Mouse (Mus musculus): ENCODE data around the gene Hsd17b11.
"Not testable (repeated sequence)": the region's sequence is repeated elsewhere in the genome, so short reads cannot be mapped to it uniquely, and the experiment has no call there.

Hsd17b11 gene

DNA sequence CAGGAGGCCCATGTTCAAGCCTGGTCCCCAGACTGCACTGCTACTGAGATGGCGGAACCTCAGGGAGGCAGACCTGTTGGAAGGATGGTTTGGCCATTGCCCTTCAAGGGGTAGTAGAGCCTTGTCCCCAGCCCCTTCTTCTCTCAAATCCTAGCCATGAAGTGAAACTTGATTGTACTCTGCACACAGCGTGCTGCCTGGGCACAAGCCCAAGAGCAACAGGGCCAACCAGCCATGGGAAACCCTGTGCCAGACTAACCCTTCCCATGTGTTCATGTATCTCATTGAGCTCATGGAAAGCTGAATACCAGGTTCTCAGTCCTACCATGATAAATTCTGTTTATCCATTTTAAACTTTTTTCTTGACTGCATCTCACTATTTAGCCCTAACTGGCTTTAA lies 21.2 kb upstream of the Hsd17b11 start:
- in situ Hi-C loops (cut with MboI; ENCODE audit: low pct_unique_long_range_greater_than_20kb in 1 of 2, low sequenced_read_pairs in 2 of 2, unreplicated experiment in 1 of 2): no loop called here

DNA sequence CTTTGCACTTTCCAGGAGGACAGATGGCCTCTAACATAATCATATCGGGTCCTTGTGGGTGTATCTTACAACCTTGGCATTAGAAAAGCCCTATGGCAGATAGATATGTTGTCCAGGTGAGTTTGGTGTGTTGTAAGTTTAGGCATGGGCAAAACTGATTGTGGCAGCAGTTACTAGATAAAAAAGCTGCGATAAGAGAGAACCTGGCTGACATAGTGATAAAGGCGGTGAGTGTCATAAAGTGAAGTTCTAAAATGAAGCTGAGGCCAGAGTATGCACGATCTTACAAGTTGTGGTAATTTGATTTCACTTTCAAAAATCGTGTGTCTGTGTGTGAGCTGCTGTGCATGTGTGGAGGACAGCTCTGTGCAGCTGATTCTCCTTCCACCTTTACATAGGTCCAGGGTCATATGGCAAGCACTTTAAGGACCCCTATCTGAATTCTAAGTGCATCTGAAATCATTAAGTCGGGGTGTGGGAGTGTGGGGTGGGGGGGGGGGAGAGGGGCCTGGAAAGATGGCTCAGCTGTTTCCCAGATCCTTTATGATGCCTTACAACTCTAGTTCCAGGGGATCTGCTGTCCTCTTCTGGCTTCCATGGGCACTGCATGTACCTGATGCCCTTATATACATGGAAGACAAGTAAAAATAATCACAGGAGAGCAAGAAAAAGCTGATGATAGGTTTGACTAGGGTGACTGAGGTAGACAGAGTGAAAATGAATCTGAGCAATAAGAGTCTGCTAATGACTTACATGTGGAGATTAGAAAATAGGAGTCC lies 17.6 kb upstream of the Hsd17b11 start:
- in situ Hi-C loops (cut with MboI; ENCODE audit: low pct_unique_long_range_greater_than_20kb in 1 of 2, low sequenced_read_pairs in 2 of 2, unreplicated experiment in 1 of 2): loop anchor here in 1 of 2 experiments (5.0 kb wide), 1 partner anchor 42 kb away; no protein-coding TSS in a partner anchor

DNA sequence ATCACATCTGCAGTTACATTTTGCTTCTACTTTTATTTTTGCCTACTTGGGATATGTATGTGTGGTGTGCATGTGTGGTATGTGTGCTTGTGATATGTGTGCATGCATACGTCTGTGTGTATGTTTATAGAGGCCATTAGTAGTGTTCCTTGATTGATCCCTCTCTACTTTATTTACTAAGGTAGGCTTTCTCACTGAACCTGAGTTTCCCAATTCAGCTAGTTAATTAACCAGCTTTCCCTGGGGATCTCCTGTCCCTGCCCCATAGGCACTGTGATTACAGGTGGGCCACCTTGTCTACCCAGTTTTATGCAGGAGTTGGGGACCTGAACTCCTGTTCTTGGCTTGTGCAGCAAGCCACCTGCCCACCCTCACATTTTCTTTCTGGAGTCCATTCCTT lies 15.0 kb upstream of the Hsd17b11 start:
- in situ Hi-C loops (cut with MboI; ENCODE audit: low pct_unique_long_range_greater_than_20kb in 1 of 2, low sequenced_read_pairs in 2 of 2, unreplicated experiment in 1 of 2): loop anchor here in 1 of 2 experiments (5.0 kb wide), 1 partner anchor 39 kb away; no protein-coding TSS in a partner anchor

DNA sequence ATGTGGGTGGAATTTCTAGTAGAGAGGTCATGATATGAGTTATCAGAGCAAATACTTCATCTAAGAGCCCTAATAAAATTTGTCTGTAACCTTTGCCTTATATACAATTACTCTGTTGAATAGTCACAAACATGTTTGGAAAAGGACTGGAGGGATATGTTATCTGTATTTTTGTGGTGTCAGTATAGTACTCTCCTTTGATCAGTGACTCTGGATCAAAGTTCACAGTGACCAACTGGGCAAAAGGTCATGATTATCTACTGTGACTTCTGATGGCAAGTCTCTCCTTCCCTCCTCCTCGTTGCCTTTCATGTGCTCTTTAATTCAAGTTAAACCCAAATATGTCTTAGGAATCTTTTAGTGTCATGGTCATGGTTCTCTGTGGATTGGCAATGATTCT lies 14.1 kb upstream of the Hsd17b11 start:
- in situ Hi-C loops (cut with MboI; ENCODE audit: low pct_unique_long_range_greater_than_20kb in 1 of 2, low sequenced_read_pairs in 2 of 2, unreplicated experiment in 1 of 2): loop anchor here in 1 of 2 experiments (5.0 kb wide), 1 partner anchor 39 kb away; no protein-coding TSS in a partner anchor

DNA sequence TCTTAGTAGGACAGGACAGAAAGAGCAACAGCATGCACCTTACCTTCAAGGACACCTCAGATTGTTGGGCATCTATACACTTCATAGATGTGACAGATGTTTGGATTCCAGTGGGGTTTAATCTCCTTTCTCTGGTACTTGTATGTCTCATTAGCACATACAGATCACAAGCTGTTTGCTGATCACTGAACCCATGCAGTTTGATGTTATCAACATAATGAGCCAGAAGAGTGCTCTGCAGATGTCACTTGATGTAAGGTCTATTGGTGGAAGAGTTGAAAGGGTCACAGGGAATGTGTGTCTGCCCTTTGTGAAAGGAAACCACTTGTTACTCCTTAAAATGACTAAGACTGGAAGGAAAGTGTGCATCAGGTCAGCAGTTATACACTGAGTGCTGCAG lies 13.3 kb upstream of the Hsd17b11 start:
- in situ Hi-C loops (cut with MboI; ENCODE audit: low pct_unique_long_range_greater_than_20kb in 1 of 2, low sequenced_read_pairs in 2 of 2, unreplicated experiment in 1 of 2): loop anchor here in 1 of 2 experiments (5.0 kb wide), 1 partner anchor 38 kb away; no protein-coding TSS in a partner anchor

DNA sequence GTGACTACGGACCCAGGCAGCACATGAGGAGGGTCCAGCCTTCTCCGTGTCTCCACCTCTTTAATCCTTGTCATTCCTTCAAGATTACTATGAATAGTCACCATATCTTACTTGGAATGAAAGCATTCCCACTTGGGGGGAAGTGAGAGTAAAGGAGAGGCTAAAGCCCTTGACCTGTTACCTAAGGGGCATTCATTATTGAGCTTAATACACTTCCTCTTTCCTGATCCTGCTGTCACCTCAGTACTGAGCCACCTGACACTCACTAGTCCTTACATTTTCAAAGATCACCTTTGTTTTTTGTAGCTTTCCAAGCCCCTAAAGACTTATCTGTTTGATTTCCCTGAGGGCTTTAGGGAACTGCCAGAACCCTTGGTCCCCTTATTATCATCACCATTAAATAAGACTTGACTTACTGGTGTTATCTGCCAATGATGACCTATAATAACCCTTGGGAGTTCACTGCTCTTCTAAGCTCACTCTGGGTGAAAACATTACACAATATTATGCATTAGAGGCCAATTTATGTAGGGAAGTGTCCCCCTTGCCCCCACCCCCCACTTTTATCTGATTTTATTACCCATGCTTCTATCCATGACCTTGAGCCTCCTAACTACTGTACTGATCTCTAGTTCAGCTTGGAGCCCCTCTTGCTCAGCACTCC lies 10.8 kb upstream of the Hsd17b11 start:
- in situ Hi-C loops (cut with MboI; ENCODE audit: low pct_unique_long_range_greater_than_20kb in 1 of 2, low sequenced_read_pairs in 2 of 2, unreplicated experiment in 1 of 2): no loop called here

DNA sequence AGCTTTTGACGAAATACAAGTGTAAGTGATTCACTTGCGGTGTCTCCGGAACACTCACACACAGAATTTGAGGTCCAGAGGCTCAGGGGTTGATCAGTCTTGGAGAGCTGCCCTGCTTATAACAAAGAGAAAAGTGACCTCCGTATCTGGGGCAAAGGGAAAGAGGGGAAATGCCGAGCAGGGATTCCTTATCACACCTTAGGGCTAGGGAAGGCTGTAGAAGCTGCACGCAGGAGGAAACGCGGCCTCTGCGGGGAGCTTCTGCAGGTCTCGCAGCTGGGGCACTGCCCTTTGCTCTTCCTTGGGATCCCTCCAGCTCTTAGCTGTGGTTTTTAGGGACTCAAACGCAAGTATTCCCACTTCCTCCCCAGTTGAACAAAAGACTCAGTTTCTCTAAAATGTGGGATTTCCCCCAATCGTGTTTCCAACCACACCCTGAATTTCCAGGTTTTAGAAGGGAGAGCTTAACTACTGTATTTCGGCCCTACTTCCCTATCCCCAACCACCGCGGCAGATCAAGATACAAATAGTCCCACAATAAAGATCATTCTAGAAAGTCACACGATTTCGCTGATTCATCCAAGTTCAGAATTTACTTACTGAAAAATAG lies 3.6 kb upstream of the Hsd17b11 start:
- in situ Hi-C loops (cut with MboI; ENCODE audit: low pct_unique_long_range_greater_than_20kb in 1 of 2, low sequenced_read_pairs in 2 of 2, unreplicated experiment in 1 of 2): no loop called here

DNA sequence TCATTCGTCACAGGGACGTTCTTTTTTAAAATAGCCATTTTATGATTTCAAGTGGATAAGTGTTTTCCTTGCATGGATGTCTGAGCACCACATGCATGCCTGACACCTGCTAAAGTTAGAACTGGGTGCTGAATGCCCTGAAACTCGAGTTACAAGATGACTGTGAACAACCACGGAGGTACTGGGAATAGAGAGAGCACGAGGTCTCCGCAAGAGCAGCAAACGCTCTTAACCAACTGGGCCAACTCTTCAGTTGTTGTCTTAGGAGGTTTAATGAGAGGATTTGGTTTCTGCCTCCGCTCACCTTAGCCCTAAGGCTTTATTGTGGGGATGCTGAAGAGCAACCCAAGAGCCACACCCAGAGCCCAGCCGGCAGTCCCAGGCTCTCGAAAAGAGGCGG lies 3.0 kb upstream of the Hsd17b11 start:
- in situ Hi-C loops (cut with MboI; ENCODE audit: low pct_unique_long_range_greater_than_20kb in 1 of 2, low sequenced_read_pairs in 2 of 2, unreplicated experiment in 1 of 2): no loop called here

DNA sequence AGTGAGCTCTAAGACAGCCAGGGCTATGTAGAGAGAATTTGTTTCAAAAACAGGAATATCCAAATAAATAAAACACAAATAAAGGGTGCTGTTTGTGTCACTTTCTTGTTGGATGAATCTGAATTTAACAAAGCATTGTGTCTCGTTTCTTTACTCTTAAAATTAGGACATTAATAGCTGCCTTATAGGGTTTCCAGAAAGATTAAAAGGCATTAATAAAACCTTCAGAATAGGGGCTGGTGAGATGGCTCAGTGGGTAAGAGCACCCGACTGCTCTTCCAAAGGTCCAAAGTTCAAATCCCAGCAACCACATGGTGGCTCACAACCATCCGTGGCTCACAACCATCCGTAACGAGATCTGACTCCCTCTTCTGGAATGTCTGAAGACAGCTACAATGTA lies 2.5 kb upstream of the Hsd17b11 start:
- in situ Hi-C loops (cut with MboI; ENCODE audit: low pct_unique_long_range_greater_than_20kb in 1 of 2, low sequenced_read_pairs in 2 of 2, unreplicated experiment in 1 of 2): not testable (repeated sequence)

DNA sequence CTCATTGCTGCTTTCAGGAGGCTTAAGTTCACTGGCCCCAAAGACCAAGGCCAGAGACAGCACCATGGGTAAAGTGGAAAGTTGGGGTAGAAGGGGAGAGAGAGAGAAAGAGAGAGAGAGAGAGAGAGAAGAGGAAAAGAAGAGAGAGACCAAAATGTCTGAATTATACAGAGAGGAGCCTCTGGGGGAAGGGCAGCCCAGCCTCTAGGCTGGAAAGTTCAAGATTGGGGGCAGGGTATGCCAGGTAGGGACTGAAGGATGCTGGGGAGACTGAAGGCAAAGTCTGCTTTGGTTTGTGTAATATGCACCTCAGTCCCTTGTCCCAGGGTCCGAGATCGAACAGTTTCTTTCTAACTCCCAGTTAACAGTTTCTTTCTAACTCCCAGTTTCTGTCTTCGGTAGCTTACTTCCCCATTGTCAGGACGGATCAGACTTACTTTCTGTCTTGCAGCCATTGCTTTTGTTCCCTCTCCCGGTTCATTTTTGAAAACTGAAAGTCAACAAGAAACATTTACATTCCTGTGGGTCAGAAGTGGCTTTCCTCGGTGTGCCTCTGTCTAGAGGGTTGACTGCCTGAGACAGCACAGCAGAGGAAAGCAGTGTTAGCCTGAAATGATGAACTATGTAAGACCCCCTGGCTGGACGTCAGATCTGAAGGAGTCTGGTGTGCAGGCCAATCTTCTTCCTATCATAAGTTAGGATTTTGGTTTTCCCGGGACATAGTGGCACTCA lies 1.7 kb upstream of the Hsd17b11 start:
- in situ Hi-C loops (cut with MboI; ENCODE audit: low pct_unique_long_range_greater_than_20kb in 1 of 2, low sequenced_read_pairs in 2 of 2, unreplicated experiment in 1 of 2): no loop called here

DNA sequence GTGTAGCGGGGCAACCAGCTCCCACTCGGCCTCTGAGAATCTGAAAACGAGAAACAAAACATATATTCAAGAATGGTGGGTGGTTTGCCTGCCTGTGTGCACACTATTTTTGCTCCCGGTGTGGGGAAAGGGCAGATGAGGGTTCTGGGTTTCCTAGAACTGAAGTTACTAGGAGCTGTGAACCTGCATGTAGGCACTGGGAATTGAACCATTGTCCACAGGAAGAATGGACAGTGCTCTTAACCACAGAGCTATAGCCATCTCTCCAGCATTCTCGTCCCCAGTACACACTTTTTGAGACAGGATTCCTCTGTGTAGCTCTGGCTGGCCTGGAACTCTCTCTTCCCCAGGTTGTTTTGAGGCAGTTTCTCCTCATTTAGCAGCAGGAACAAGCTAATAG lies 839 bp upstream of the Hsd17b11 start:
- in situ Hi-C loops (cut with MboI; ENCODE audit: low pct_unique_long_range_greater_than_20kb in 1 of 2, low sequenced_read_pairs in 2 of 2, unreplicated experiment in 1 of 2): no loop called here

DNA sequence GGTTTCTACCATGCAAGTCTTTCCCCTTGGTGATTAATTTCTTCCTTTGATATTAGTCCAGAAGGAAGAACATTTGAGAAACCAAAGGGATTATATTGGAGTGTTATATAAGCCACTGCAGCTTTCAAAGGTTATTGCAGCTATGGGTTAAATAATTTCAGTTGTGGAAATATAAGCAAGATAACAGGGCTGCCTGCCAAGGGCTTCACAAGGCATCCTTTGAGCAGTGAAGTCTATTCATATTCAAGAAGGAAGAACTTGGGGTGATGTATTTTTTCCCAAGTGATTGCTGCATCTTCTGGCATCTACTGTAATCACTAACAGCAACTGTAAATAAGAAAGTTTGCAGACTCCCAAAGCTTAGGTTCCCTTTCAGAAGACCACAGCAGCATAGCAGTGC lies 10.3 kb downstream of the Hsd17b11 start:
- in situ Hi-C loops (cut with MboI; ENCODE audit: low pct_unique_long_range_greater_than_20kb in 1 of 2, low sequenced_read_pairs in 2 of 2, unreplicated experiment in 1 of 2): no loop called here

DNA sequence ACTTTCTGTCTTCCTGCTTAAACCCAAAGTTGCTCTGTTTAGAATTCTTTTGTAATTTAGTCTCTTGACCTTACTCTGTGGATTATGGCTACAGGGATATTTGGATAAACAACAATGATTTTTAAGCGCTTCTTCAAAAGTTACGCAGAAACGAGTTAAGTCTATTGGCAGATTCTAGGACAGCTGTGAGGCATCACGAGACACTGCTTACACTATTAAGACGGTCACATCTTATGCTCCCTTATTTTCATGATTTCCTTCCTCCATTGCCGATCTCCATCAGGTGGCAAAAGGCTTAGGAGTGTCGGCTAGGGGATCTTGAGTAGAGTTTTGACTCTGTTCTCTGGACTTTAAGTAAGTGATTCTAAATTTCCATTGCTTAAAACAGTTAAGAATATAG lies 11.5 kb downstream of the Hsd17b11 start:
- in situ Hi-C loops (cut with MboI; ENCODE audit: low pct_unique_long_range_greater_than_20kb in 1 of 2, low sequenced_read_pairs in 2 of 2, unreplicated experiment in 1 of 2): no loop called here

DNA sequence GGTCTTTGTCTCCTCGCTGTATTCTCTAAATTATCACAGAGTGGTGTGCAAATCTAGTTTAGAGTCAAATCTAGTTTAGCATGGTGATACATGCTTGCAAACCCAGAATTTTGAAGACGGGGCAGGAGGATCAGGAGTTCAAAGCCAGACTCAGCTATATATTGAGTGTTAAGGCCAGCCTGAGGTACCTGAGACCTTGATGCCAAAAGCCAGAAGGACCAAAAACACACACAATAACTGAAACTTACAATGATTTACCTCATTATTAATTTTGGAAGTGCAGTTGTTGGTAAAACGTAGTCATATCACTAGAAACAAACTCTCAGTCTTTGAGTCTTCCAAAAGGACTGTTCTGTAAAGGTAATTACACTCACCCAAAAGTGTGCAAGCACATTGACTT lies 12.3 kb downstream of the Hsd17b11 start:
- in situ Hi-C loops (cut with MboI; ENCODE audit: low pct_unique_long_range_greater_than_20kb in 1 of 2, low sequenced_read_pairs in 2 of 2, unreplicated experiment in 1 of 2): no loop called here

DNA sequence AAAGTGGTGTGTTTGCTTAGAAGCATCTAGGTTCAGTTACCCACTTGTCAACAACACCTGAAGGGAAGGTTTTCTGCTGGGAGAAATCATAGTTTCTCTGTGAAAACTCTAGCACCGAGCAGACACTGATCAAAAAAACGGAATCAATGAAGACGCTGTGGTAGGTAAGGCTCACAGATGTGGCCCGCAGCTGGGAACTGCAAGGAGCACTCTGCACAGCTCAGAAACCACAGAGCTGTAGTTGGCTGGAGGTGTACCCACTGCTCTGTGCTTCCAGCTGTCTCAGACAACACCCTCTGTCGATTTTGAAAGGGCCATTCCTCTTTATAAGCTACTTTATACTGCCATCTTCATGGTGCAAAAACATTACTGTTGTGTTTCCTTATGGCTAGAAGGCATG lies 13.9 kb downstream of the Hsd17b11 start:
- in situ Hi-C loops (cut with MboI; ENCODE audit: low pct_unique_long_range_greater_than_20kb in 1 of 2, low sequenced_read_pairs in 2 of 2, unreplicated experiment in 1 of 2): no loop called here

DNA sequence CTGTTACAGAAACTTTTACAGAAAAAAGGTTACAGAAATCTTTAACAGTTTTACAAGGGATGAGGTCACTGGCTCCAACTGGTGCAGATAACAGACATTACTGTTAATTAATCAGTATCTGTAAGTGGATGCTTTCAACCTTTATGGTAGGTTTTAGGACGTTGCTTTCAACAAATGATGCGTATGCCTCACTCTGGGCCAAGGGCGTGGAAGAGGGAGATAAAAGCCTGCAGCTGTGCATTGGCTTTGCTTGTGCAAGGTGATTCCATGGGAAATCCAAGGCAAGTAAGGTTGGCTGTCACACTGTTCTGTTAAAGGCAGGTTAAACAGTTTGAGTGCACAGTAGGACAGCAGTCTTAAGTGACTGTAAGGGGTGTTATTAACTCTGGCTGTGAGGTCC lies 14.9 kb downstream of the Hsd17b11 start:
- in situ Hi-C loops (cut with MboI; ENCODE audit: low pct_unique_long_range_greater_than_20kb in 1 of 2, low sequenced_read_pairs in 2 of 2, unreplicated experiment in 1 of 2): no loop called here

DNA sequence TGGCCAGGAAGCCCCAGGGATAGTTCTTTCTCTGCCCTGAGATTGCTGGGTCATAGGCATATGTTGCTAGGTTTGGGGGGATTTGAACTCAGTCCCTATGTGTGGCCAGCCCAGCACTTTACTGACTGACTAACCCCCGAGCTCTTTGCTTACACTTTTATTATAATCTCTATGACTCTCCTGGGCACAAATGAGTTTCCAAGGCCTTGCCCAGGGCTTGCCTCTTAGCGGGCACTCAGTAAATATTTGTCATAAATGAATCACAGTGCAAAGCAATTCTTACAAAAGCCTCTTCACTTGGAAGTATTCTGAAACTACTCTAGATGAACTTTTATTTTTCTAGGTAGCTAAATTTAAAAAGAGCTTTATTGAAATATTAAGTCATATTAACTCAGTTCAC lies 17.8 kb downstream of the Hsd17b11 start:
- in situ Hi-C loops (cut with MboI; ENCODE audit: low pct_unique_long_range_greater_than_20kb in 1 of 2, low sequenced_read_pairs in 2 of 2, unreplicated experiment in 1 of 2): no loop called here

DNA sequence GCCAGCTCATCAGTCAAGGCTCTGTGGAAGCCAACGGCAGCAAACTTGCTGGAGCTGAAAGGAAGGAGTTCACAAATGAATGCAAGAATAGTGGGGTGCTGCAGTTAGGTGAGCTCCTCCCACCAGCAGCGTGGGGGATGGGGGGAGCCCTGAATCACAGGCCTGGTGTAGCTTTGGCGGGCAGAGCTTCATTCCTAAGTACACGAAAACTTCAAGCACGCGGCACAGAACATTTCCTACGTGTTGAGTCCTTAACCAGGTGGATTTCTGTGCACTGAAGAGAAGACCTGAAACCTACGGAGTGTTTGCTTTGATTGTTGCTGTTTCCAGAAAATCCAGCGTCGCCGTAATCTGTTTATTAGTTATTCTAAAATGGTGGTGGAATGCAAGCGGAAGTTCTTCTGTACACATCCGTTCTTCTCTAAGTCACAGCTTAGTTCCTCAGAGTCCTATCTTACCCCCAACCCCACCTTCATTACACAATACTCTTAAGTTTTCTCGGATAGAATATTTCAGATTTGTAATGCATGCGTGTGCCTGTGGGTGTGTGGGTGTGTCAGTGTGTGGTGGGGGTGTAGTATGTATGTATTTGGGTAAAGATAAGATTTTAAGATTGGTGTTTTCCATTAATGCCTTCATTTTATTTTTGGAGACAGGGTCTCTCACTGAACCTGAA lies 18.3 kb downstream of the Hsd17b11 start:
- in situ Hi-C loops (cut with MboI; ENCODE audit: low pct_unique_long_range_greater_than_20kb in 1 of 2, low sequenced_read_pairs in 2 of 2, unreplicated experiment in 1 of 2): no loop called here
